Mouse (Mus musculus) forebrain, embryonic 16.5 days (tissue): ENCODE measurements around the gene P2ry10b. TPM values are rescaled to one million over a fixed set of nuclear protein-coding genes. Genes with fewer than 3 reads are reported as not detected.

Experiments used
- ATAC-seq: fragments of 200-750 bp; cut with Nextera tagmentation; 2 replicates; pipeline ENCODE4 v1.8.0; 2017; ENCODE audit warnings: mild to moderate bottlenecking, moderate library complexity
- H3K27ac ChIP-seq: fragments of 300-500 bp; sonication (generic); 2 replicates; pipeline ENCODE4 v1.5.1; 2014; ENCODE audit warnings: low read length, control low read depth
- H3K27me3 ChIP-seq: fragments of 300-500 bp; sonication (generic); replicated peaks from 2 replicates; pipeline ENCODE4 v1.6.1; 2014; ENCODE audit warnings: low read length; ENCODE audit not compliant: control insufficient read depth, insufficient read depth
- H3K36me3 ChIP-seq: fragments of 300-500 bp; sonication (generic); 2 replicates; pipeline ENCODE4 v1.6.1; 2014; ENCODE audit not compliant: control insufficient read depth, insufficient read depth
- H3K4me1 ChIP-seq: fragments of 300-500 bp; sonication (generic); replicated peaks from 2 replicates; pipeline ENCODE4 v1.6.1; 2014; ENCODE audit warnings: low read length; ENCODE audit not compliant: control insufficient read depth, insufficient read depth
- H3K4me2 ChIP-seq: fragments of 300-500 bp; sonication (generic); 2 replicates; pipeline ENCODE4 v1.6.1; 2014; ENCODE audit warnings: mild to moderate bottlenecking, low read length, control low read depth
- H3K4me3 ChIP-seq: fragments of 300-500 bp; sonication (generic); replicated peaks from 2 replicates; pipeline ENCODE4 v1.5.1; 2014; ENCODE audit warnings: mild to moderate bottlenecking, low read length, control low read depth
- H3K9ac ChIP-seq: fragments of 300-500 bp; sonication (generic); replicated peaks from 2 replicates; pipeline ENCODE4 v1.6.1; 2014; ENCODE audit warnings: low read depth, low read length, control low read depth
- H3K9me3 ChIP-seq: fragments of 300-500 bp; sonication (generic); 2 replicates; pipeline ENCODE4 v1.6.1; 2016; ENCODE audit warnings: low read length; ENCODE audit not compliant: control insufficient read depth
- WGBS: fragments of 180-500 bp; shearing (Covaris S2); extraction: QIAGEN DNeasy Blood & Tissue Kit; methylation state at CpG from one replicate; pipeline ENCODE4 v1.1.7; 2014; 5-methylcytosine and 5-hydroxymethylcytosine counted together
- polyA plus RNA-seq: library from polyadenylated mRNA; unstranded; fragments of >200 nt; fragmentation: Nextera tagmentation; extraction: Ambion mirVana; gene quantifications from 2 replicates; pipeline ENCODE4 v1.2.1, GENCODE M21; 2015

Gene P2ry10b
- 0.38 and 0.65 TPM in 2 replicates for polyA plus RNA-seq

DNA sequence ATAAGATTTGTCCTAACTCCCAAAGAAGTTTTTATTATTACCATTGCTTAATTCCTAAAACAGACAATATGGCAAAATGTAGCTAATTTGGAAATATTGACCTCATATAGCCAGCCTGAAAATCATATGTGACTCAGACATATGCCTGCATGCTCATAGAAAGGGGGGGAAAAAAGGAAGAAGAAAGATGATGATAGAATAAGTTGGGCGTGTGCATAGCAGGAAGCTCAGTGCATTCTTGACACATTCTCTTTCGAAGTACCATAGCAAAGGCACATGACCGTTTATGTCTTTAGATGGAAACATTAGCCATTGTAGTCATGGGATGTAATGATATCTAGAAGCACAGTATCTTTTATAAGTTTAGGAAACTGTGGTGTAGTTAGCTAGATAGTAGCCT is at the start of gene P2ry10b:
Gene P2ry10b, plus strand, starts transcription at position 247 of the 400 bp plus-strand sequence.
- WGBS, result 90% methylated on average over 3 of the region's 3 CpGs
- Histone ChIP-seq H3K4me1 (no peaks in the 10 kb centered on the region), H3K9ac (no peak within 1 kb of the TSS), H3K27ac (no peak within 1 kb of the TSS), H3K27me3 (no peaks in the 10 kb centered on the region), H3K4me3 (no peak within 1 kb of the TSS), H3K9me3 (no peaks in the 10 kb centered on the region), H3K4me2 (no peak within 1 kb of the TSS), H3K36me3 (no peaks in the 10 kb centered on the region)
- no peak for ATAC-seq

DNA sequence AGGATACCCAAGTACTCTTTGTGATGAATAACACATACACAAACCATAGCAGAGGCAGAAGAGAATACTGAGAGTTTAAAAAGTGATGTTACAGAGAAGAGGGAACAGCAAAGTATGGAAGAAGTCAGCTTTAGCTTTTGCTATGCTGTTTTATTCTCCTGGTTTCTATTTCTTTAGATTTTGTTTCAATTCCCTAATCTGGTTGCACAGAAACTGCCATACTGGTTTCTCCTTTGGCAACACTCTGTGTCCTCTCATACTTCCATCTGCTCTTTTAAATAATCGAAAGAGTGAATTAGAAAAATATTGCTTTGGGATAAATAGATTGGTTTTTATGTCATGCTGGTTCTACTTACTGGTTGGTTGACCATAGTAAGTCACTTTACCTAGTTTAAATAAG is 32.4 kb upstream of the P2ry10b start:
- Histone ChIP-seq H3K4me3 (no peak overlapping the region), H3K9ac (no peak overlapping the region), H3K36me3 (no peaks in the 10 kb centered on the region), H3K27me3 (no peaks in the 10 kb centered on the region), H3K9me3 (no peaks in the 10 kb centered on the region), H3K4me1 (no peaks in the 10 kb centered on the region), H3K27ac (no peak overlapping the region), H3K4me2 (no peak overlapping the region)
- 88% methylated on average over 1 of the region's 1 CpGs for WGBS
- ATAC-seq, result no peak

DNA sequence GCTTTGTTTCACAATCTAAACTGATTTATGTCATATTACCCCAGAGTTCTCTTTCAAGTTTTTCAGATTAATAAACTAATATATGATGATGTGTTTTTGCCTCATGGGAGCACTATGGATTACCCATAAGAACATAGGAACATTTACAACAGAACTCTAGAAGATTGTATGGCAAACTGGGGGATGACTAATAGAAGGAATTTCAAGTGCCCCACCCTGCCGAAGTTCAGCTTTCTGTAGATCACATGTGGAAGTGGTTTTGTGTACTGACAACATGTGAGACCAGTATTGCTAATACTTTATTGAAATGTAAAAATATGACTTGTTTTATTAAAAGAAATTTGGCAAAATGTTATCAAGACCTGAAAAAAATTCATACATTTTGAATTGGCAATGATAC is 31.7 kb upstream of the P2ry10b start:
- Histone ChIP-seq H3K4me3 (no peak overlapping the region), H3K4me1 (no peaks in the 10 kb centered on the region), H3K27me3 (no peaks in the 10 kb centered on the region), H3K27ac (no peak overlapping the region), H3K9me3 (no peaks in the 10 kb centered on the region), H3K9ac (no peak overlapping the region), H3K4me2 (no peak overlapping the region), H3K36me3 (no peaks in the 10 kb centered on the region)
- no peak for ATAC-seq
- WGBS, result 84% methylated on average over 1 of the region's 1 CpGs

DNA sequence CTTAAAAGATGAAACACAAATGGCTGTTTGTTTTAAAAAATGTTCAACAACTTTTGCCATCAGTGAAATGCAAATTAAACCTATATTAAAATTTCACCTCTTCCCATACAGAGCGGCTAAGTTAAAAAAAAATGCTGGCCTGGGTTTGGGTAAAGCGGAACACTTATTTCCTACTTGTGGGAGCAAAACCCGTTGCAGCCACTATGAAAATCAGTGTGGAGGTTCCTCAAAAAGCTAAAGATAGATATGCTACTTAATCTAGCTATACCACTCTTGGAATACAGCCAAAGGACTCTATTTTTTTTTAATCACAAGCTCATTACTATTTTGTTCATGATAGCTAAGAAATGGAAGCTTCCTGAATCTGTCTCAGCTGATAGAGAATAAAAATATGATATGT is 5.5 kb upstream of the P2ry10b start:
- H3K4me1 ChIP-seq, result no peaks in the 10 kb centered on the region
- no peak overlapping the region for H3K4me2 ChIP-seq
- H3K27me3 ChIP-seq, result no peaks in the 10 kb centered on the region
- H3K9ac ChIP-seq, result no peak overlapping the region
- no peak overlapping the region for H3K4me3 ChIP-seq
- no peak for ATAC-seq
- H3K36me3 ChIP-seq, result no peaks in the 10 kb centered on the region
- no peak overlapping the region for H3K27ac ChIP-seq
- H3K9me3 ChIP-seq, result no peaks in the 10 kb centered on the region
- WGBS, result 83% methylated on average over 3 of the region's 3 CpGs

DNA sequence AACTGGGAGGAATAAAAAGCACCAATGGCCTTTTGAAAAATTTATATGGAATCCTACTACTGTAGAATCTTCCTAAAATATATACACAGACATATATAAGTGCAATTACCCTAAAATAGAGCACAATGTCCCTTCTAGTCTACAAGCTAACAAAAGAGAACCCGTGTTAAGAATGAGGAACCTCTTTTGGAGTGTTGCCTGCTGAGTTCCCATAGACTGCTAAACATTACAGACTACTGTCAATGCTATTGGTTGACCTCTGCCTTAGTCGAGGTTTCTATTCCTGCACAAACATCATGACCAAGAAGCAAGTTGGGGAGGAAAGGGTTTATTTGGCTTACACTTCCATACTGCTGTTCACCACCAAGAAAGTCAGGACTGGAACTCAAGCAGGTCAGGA is 4.8 kb upstream of the P2ry10b start:
- Histone ChIP-seq H3K4me2 (no peak overlapping the region), H3K27me3 (no peaks in the 10 kb centered on the region), H3K36me3 (no peaks in the 10 kb centered on the region), H3K27ac (no peak overlapping the region), H3K9me3 (no peaks in the 10 kb centered on the region), H3K9ac (no peak overlapping the region), H3K4me1 (no peaks in the 10 kb centered on the region), H3K4me3 (no peak overlapping the region)
- no peak for ATAC-seq
- 74% methylated on average over 2 of the region's 2 CpGs for whole genome bisulfite sequencing

DNA sequence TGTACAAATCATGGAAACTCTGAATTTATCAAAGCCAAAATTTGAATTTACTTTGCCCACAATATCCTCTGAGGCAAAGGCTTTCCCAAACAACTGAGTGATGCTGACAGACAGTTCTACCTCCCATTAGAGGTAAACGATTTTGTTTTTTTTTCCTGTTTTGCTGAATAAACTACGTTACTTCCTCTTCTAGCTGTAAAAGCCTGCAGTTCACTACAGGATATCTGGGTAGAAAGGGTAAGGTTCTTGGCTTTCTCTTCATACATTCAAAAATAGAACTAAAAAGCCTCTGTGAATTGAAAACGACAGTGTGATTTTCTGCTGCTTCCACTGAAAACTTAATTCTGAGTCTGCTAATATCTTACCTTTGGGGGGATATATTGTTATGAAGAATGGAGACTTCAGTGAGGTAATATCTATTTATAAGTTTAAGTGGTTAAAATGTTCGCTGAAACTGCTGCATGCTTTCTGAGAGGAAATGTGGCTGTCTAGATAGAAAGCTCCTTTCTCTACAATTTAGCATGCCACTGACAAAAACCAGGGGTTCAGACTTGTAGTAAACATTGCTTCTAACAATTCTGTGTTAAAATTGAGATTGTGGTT is 765 bp downstream of the P2ry10b start:
- Histone ChIP-seq H3K4me3 (no peak overlapping the region), H3K9me3 (no peaks in the 10 kb centered on the region), H3K4me2 (no peak overlapping the region), H3K4me1 (no peaks in the 10 kb centered on the region), H3K27me3 (no peaks in the 10 kb centered on the region), H3K27ac (no peak overlapping the region), H3K9ac (no peak overlapping the region), H3K36me3 (no peaks in the 10 kb centered on the region)
- ATAC-seq, result no peak
- WGBS, result 64% methylated on average over 4 of the region's 4 CpGs

DNA sequence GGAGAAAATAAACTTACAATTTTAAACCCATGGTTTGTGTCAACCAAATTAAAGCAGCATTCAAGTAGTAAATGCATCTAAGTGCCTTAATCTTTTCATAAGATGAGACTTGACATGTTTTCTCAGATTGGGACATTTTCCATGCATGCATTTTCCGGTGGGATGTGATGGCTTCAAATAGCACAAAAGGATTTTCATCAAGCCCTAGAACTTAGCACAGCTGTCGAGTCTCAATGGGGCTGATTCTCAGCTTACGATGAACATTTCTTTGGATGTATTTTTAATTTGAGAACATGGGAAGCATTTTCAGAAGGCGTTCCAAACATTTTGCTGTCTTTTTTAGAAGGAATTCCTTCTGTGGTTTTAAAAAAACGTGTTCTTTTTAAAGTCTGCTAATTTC is 1.3 kb downstream of the P2ry10b start:
- no peaks in the 10 kb centered on the region for H3K9me3 ChIP-seq
- no peak for ATAC-seq
- no peak overlapping the region for H3K4me2 ChIP-seq
- no peaks in the 10 kb centered on the region for H3K36me3 ChIP-seq
- no peak overlapping the region for H3K4me3 ChIP-seq
- no peak overlapping the region for H3K9ac ChIP-seq
- no peak overlapping the region for H3K27ac ChIP-seq
- no peaks in the 10 kb centered on the region for H3K4me1 ChIP-seq
- 43% methylated on average over 5 of the region's 5 CpGs for WGBS
- H3K27me3 ChIP-seq, result no peaks in the 10 kb centered on the region

DNA sequence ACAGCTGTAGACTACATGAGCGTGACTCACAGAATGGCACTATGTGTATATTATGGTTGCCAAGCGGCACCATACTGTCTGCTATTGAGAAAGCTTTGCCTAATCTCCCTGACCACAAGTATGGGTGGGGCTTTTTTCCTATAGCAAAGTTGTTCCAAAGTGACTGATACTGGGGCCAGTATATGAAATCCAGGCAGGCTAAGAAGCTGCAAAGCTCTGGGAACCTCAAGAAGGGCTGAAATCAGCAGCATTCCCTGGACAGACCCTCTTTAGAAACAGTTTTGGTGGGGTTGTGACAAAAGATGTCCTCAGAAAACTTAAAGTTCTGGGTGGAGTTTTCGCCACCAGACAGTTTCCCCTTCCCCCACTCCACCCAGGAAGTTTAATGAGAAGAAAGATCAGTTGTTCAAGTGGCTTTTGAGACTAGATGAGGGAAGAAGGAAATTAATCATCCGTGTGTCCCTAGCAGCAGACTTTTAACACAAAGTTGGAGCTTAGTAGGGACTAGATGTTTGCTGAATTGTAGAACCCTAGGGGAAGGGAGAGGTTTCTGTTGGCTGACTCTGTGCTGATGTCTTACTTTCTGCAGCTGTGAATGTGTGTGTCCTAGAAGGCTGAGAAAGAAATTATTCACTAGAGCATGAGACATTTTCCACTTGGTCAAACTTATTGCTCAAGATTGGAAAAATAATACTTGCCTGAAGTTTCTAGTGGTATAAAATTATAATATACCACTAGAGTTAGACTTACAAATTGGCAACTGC is 2.2 kb downstream of the P2ry10b start:
- WGBS, result 51% methylated on average over 4 of the region's 4 CpGs
- no peak for ATAC-seq
- no peak overlapping the region for H3K27ac ChIP-seq

DNA sequence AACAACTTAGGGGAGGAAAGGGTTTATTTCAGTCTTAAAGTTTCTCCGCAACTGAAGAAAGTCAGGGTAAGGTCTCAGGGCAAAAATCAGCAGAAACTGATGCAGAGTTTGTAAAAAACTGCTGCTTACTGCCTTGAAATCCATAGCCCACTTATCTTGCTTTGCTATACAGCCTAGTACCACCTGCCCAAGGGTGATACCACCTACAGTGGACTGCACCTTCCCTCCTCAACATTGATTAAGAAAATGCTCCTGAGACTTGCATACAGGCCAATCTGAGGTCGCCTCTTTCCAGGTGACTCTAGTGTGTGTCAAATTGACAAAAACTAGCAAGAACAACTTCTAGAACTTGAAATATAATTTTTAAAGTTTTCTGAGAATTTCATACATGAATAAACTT is 7.3 kb downstream of the P2ry10b start:
- H3K27ac ChIP-seq, result no peak overlapping the region
- no peaks in the 10 kb centered on the region for H3K4me1 ChIP-seq
- WGBS, result 72% methylated on average over 2 of the region's 2 CpGs
- ATAC-seq, result no peak
- no peaks in the 10 kb centered on the region for H3K36me3 ChIP-seq
- H3K9ac ChIP-seq, result no peak overlapping the region
- no peak overlapping the region for H3K4me2 ChIP-seq
- H3K9me3 ChIP-seq, result no peaks in the 10 kb centered on the region
- H3K27me3 ChIP-seq, result no peaks in the 10 kb centered on the region
- no peak overlapping the region for H3K4me3 ChIP-seq

More for the DNA sequence above, 2.2 kb downstream of the P2ry10b start:
- no peaks in the 10 kb centered on the region for H3K4me1 ChIP-seq
- H3K4me3 ChIP-seq, result no peak overlapping the region
- H3K9me3 ChIP-seq, result no peaks in the 10 kb centered on the region
- no peaks in the 10 kb centered on the region for H3K27me3 ChIP-seq
- no peaks in the 10 kb centered on the region for H3K36me3 ChIP-seq
- H3K9ac ChIP-seq, result no peak overlapping the region
- no peak overlapping the region for H3K4me2 ChIP-seq
